ENCODE assay signal across 14 mouse cellular contexts in the genomic region with DNA sequence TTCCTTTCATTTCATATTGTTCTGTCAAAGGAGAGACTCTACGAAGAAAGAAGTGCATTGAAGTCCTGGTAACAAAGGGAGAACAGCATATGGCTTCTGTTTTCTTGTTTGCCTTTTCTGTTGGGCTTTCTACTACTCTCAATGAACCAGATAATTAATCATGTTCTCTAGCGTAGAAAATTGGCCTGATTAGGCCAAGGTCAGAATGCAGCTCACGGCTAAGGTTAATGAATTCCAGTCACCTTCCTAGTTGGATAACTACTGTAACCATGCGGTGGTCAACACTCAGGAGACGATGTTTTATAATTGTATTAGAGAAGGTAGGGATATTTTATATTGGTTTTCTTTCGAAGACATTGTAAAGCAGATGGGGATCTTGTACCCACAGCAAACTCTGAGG.
"Had no signal": no experiment of that assay in that cellular context is flagged by ENCODE, and none has a peak within 500 bp of the region (broad histone marks: within the 10 kb centered on the region; RNA-seq: fewer than 3 reads in every experiment).

No protein-coding gene starts in this region.

- H3K4me3 ChIP-seq: left cerebral cortex, adult 2 months; limb, embryonic 15.5 days; liver, embryonic 12.5 days; megakaryocyte, embryonic 14.5 days; midbrain, embryonic 12.5 days had no signal

- H3K9me3 ChIP-seq: limb, embryonic 15.5 days; liver, embryonic 12.5 days; midbrain, embryonic 12.5 days had no signal

- H3K4me1 ChIP-seq: limb, embryonic 15.5 days; liver, embryonic 12.5 days; megakaryocyte, embryonic 14.5 days had no signal

- H3K27ac ChIP-seq: left cerebral cortex, adult 2 months; limb, embryonic 15.5 days; liver, embryonic 12.5 days; midbrain, embryonic 12.5 days had no signal

- H3K27me3 ChIP-seq: limb, embryonic 15.5 days; liver, embryonic 12.5 days; megakaryocyte, embryonic 14.5 days; midbrain, embryonic 12.5 days had no signal

- DNase-seq: kidney, postnatal 14 days; lung, embryonic 14.5 days; lung, postnatal 10 days; lung, postnatal 4 days; right cerebral cortex, postnatal 4 days; spleen, adult 18-20 months; thymus, adult 18-20 months; thymus, postnatal 14 days had no signal

- H3K9ac ChIP-seq: limb, embryonic 15.5 days; liver, embryonic 12.5 days; lung, embryonic 14.5 days; midbrain, embryonic 12.5 days had no signal

- ATAC-seq: liver, embryonic 12.5 days; midbrain, embryonic 16.5 days had no signal

- H3K4me2 ChIP-seq: limb, embryonic 15.5 days; liver, embryonic 12.5 days; lung, embryonic 14.5 days; midbrain, embryonic 12.5 days had no signal

- H3K36me3 ChIP-seq: limb, embryonic 15.5 days; liver, embryonic 12.5 days; midbrain, embryonic 12.5 days had no signal
